Mouse (Mus musculus): ENCODE results near the gene Moap1. TPM values are rescaled to one million over a fixed set of nuclear protein-coding genes. Genes with fewer than 3 reads are reported as not detected.

The Moap1 gene
- total and polyA plus RNA-seq, 3 experiments, result 0.56 to 7.9 (median 3.7) TPM

GRCm38 (mm10) chr12:102705216-102705871 is 38.1 kb downstream of the Moap1 start:
- peak; percentile 89 for DNase-seq

GRCm38 (mm10) chr12:102704457-102705198 is 38.8 kb downstream of the Moap1 start, which contains the start of gene Itpk1:
Itpk1 (minus strand) TSS chr12:102704930.
- peak; percentile 82 for DNase-seq

- no peak for DNase-seq
These were observed 39.5 kb downstream of the Moap1 start for GRCm38 (mm10) chr12:102703921-102704408.

GRCm38 (mm10) chr12:102703441-102703840 is 40.0 kb downstream of the Moap1 start:
- DNase-seq, result no peak

GRCm38 (mm10) chr12:102703111-102703412 is 40.4 kb downstream of the Moap1 start:
- peak; percentile 67 for DNase-seq

GRCm38 (mm10) chr12:102702356-102703110 is 40.9 kb downstream of the Moap1 start:
- DNase-seq, result peak; percentile 73

- no peak for DNase-seq
These were observed 41.7 kb downstream of the Moap1 start for GRCm38 (mm10) chr12:102701691-102702207.

GRCm38 (mm10) chr12:102700453-102700852 is 43.0 kb downstream of the Moap1 start:
- no peak for DNase-seq

- DNase-seq, result no peak
These were observed 44.3 kb downstream of the Moap1 start for GRCm38 (mm10) chr12:102699156-102699555.

GRCm38 (mm10) chr12:102698089-102698684 is 45.3 kb downstream of the Moap1 start:
- DNase-seq, result no peak

- no peak for DNase-seq
These were observed 46.1 kb downstream of the Moap1 start for GRCm38 (mm10) chr12:102697381-102697780.

- DNase-seq, result no peak
These were observed 46.7 kb downstream of the Moap1 start for GRCm38 (mm10) chr12:102696635-102697354.

GRCm38 (mm10) chr12:102695369-102696239 is 47.9 kb downstream of the Moap1 start:
- no peak for DNase-seq

Other genes starting within 250 kb of the Moap1 start
- 1,000 to 10,000 TPM; 1,470 to 2,168 TPM for gene Chga, start 188.7 kb downstream of the Moap1 start, total RNA-seq (2021)
- 4,298 and 5,253 TPM in 2 replicates for gene Chga, start 188.7 kb downstream of the Moap1 start, polyA plus RNA-seq (2012; rRNA removed)
- gene Itpk1, start 38.7 kb downstream of the Moap1 start, total RNA-seq (2021), result 10 to 100 TPM; 54.9 to 99.2 TPM
- gene Itpk1, start 38.7 kb downstream of the Moap1 start, polyA plus RNA-seq (2012; rRNA removed), result 50.8 and 70.9 TPM in 2 replicates
- gene Tmem251, start 101 bp upstream of the Moap1 start, total RNA-seq (2021), result 1 to 10 TPM; 7.5 to 8.5 TPM
- gene Tmem251, start 101 bp upstream of the Moap1 start, polyA plus RNA-seq (2012; rRNA removed), result 3.4 TPM in 2 replicates
- gene Gm28051, start 14.1 kb upstream of the Moap1 start, total RNA-seq (2021), result not detected
- not detected in 2 replicates for gene Gm28051, start 14.1 kb upstream of the Moap1 start, polyA plus RNA-seq (2012; rRNA removed)
- 10 to 100 TPM; 11.6 to 11.7 TPM for gene Gon7, start 14.1 kb upstream of the Moap1 start, total RNA-seq (2021)
- 8.7 and 12.7 TPM in 2 replicates for gene Gon7, start 14.1 kb upstream of the Moap1 start, polyA plus RNA-seq (2012; rRNA removed)
- 10 to 100 TPM; 31.0 to 32.4 TPM for gene Ubr7, start 14.3 kb upstream of the Moap1 start, total RNA-seq (2021)
- gene Ubr7, start 14.3 kb upstream of the Moap1 start, polyA plus RNA-seq (2012; rRNA removed), result 8.6 and 9.1 TPM in 2 replicates
- 1 to 10 TPM; 7.4 to 7.9 TPM for gene Gm20604, start 15.0 kb upstream of the Moap1 start, total RNA-seq (2021)
- 0.32 and 0.43 TPM in 2 replicates for gene Gm20604, start 15.0 kb upstream of the Moap1 start, polyA plus RNA-seq (2012; rRNA removed)
- 10 to 100 TPM; 37.4 to 49.2 TPM for gene Btbd7, start 134.8 kb upstream of the Moap1 start, total RNA-seq (2021)
- 8.7 and 9.5 TPM in 2 replicates for gene Btbd7, start 134.8 kb upstream of the Moap1 start, polyA plus RNA-seq (2012; rRNA removed)
- not detected for gene Cox8c, start 155.7 kb upstream of the Moap1 start, total RNA-seq (2021)
- not detected in 2 replicates for gene Cox8c, start 155.7 kb upstream of the Moap1 start, polyA plus RNA-seq (2012; rRNA removed)
- 1 to 10 TPM; 4.4 to 8.1 TPM for gene Unc79, start 205.2 kb upstream of the Moap1 start, total RNA-seq (2021)
- 1.5 and 3.7 TPM in 2 replicates for gene Unc79, start 205.2 kb upstream of the Moap1 start, polyA plus RNA-seq (2012; rRNA removed)